Comparison of ENCODE assay signal across 10 mouse cellular contexts in the genomic region with DNA sequence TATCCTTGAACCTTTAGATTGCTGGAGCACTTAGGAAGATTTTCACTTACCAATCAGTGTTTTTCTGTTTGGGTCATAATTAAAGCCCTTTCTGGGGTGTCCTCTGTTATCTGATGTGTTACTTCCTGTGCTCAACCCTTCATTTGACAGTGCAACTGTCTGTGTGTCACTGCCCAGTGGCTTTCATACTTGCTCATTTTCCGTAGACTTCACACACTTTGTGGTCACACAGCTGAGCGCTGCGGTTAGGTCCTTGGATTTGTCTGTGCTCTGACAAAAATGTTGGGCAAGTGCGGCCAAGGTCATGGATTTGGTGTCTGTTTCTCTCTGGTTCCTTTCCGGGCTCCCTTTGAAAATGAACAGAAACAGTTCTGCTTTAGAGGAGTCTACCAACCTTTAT.
DNase-seq lines count a peak whose midpoint lies in the region; TF ChIP-seq lines count a peak whose summit lies in the region.
"Had no signal": no experiment of that assay in that cellular context is flagged by ENCODE, and none has a peak within 500 bp of the region (broad histone marks: within the 10 kb centered on the region; RNA-seq: fewer than 3 reads in every experiment).

No protein-coding gene starts in this region.

- H3K36me3 ChIP-seq in MEL (ENCODE audit: control insufficient read depth in 1 of 2, insufficient read depth in 2 of 2, low read length in 2 of 2) (peaks cover 3 to 17% of the 10 kb centered on the region in 2 experiments), myocyte (ENCODE audit: control insufficient read depth, insufficient read depth) (peaks cover 5% of the 10 kb centered on the region)

- TF ChIP-seq POLR2A in MEL (IDR thresholded peaks at IDR 0.05; ENCODE audit: control insufficient read depth in 1 of 2, insufficient read depth in 1 of 2, low read depth in 1 of 2, low read length in 2 of 2, poor library complexity in 1 of 2) (no peak), myocyte (IDR thresholded peaks at IDR 0.05; ENCODE audit: insufficient read length, low read depth) (no peak)

- no peaks in the 10 kb centered on the region for H3K9me3 ChIP-seq in MEL (replicated peaks; ENCODE audit: insufficient read depth, low read length)

- H3K27ac ChIP-seq in MEL (ENCODE audit: control insufficient read depth, low read depth, low read length), result no peak overlapping the region
- H3K27ac ChIP-seq in gastrocnemius, adult 2 months, result no peak overlapping the region

- no peak overlapping the region for H3ac ChIP-seq in myocyte (ENCODE audit: control insufficient read depth, insufficient read length)

- no peak overlapping the region for H3K4me3 ChIP-seq in MEL (ENCODE audit: control insufficient read depth in 1 of 2, insufficient read depth in 1 of 2, low read depth in 2 of 2, low read length in 2 of 2)
- H3K4me3 ChIP-seq in myocyte, result no peak overlapping the region
- no peak overlapping the region for H3K4me3 ChIP-seq in gastrocnemius, adult 2 months

- DNase-seq in lung, postnatal 36 days, result peak; percentile 2
- DNase-seq in lung, postnatal 25 days (ENCODE audit: low spot score), result no peak
- peak; percentile 21 for DNase-seq in MEL (ENCODE audit: low read depth, low spot score)
- peak; percentile 17 to 20 for DNase-seq in adrenal gland, postnatal 4 days (ENCODE audit: low spot score in 2 of 2)
- DNase-seq in heart, postnatal 25 days (ENCODE audit: low spot score), result no peak
- no peak for DNase-seq in gastrocnemius, adult 2 months
- DNase-seq: cerebellum, adult 11-12 months; embryo, embryonic 11 days; kidney, postnatal 10 days had no signal

- H3K4me1 ChIP-seq in MEL (ENCODE audit: control insufficient read depth in 1 of 2, insufficient read depth in 2 of 2, low read length in 2 of 2), result peaks cover 13 to 15% of the 10 kb centered on the region in 2 experiments

- no peak for TF ChIP-seq RAD21 in MEL (IDR thresholded peaks at IDR 0.05; ENCODE audit: low read depth, low read length)

- H3K79me2 ChIP-seq in MEL (ENCODE audit: control insufficient read depth, insufficient read depth, low read length, poor library complexity) (no peaks in the 10 kb centered on the region), myocyte (ENCODE audit: control insufficient read depth, insufficient read depth) (no peaks in the 10 kb centered on the region)

- H3K9ac ChIP-seq in MEL (ENCODE audit: control insufficient read depth, low read depth, low read length, poor library complexity, severe bottlenecking), result no peak overlapping the region

- no peak for TF ChIP-seq EP300 in MEL (IDR thresholded peaks at IDR 0.05; ENCODE audit: low read depth in 1 of 2, low read length in 2 of 2)

- intact Hi-C loops in heart, postnatal 25 days (cut with DNase I), result no loop called here
- intact Hi-C loops in gastrocnemius, adult 2 months (cut with DNase I), result no loop called here

- H3K4me2 ChIP-seq in myocyte (ENCODE audit: low read depth), result peak overlapping the region; percentile 43

- H3K27me3 ChIP-seq in MEL (ENCODE audit: control insufficient read depth in 1 of 2, insufficient read depth in 2 of 2, low read length in 2 of 2), result no peaks in the 10 kb centered on the region
- H3K27me3 ChIP-seq in myocyte (ENCODE audit: control insufficient read depth, insufficient read depth, insufficient read length), result no peaks in the 10 kb centered on the region

- TF ChIP-seq CTCF in MEL (IDR thresholded peaks at IDR 0.05 in 2 of 3, conservative IDR thresholded peaks at IDR 0.05 in 1 of 3; ENCODE audit: control insufficient read depth in 1 of 3, insufficient read depth in 1 of 3, low read depth in 2 of 3, low read length in 3 of 3, poor library complexity in 1 of 3, severe bottlenecking in 1 of 3), result no peak
- TF ChIP-seq CTCF in gastrocnemius, adult 2 months (IDR thresholded peaks at IDR 0.05), result no peak

TF ChIP-seq in MEL, 35 proteins besides CTCF, POLR2A, EP300 and RAD21:
- TF ChIP-seq ZKSCAN1 (IDR thresholded peaks at IDR 0.05; ENCODE audit: low read depth, low read length), result no peak
- peak; percentile 64 for TF ChIP-seq GATA1 (IDR thresholded peaks at IDR 0.05; ENCODE audit: low read depth, low read length)
- TF ChIP-seq USF2 (IDR thresholded peaks at IDR 0.05; ENCODE audit: borderline replicate concordance in 1 of 2, insufficient read depth in 1 of 2, low read depth in 1 of 2, low read length in 2 of 2), result no peak

TF ChIP-seq in myocyte, 11 proteins besides CTCF, POLR2A, EP300 and RAD21:
- TF ChIP-seq MYOG (IDR thresholded peaks at IDR 0.05; ENCODE audit: control insufficient read depth in 1 of 3, insufficient read depth in 1 of 3, insufficient read length in 2 of 3, low read depth in 2 of 3) (peak in 1 of 3 experiments; percentile 77), SRF (IDR thresholded peaks at IDR 0.05; ENCODE audit: control insufficient read depth, insufficient read length, low read depth) (no peak), TCF3 (IDR thresholded peaks at IDR 0.05; ENCODE audit: insufficient read length, low read depth) (no peak), CEBPB (IDR thresholded peaks at IDR 0.05; ENCODE audit: insufficient read depth, poor library complexity, severe bottlenecking) (0 out of 2 replicates have a peak, but pooled peaks have one; percentile 16), REST (IDR thresholded peaks at IDR 0.05; ENCODE audit: insufficient read depth, insufficient read length) (no peak), MYOD1 (IDR thresholded peaks at IDR 0.05; ENCODE audit: control insufficient read depth in 1 of 3, insufficient read length in 2 of 3, low read depth in 2 of 3) (peak in 1 of 3 experiments; percentile 52), POLR2AphosphoS2 (IDR thresholded peaks at IDR 0.05; ENCODE audit: insufficient read length, low read depth) (no peak), TCF12 (IDR thresholded peaks at IDR 0.05; ENCODE audit: insufficient read depth, poor library complexity, severe bottlenecking) (no peak), MAX (IDR thresholded peaks at IDR 0.05; ENCODE audit: low read depth) (no peak), USF1 (IDR thresholded peaks at IDR 0.05; ENCODE audit: low read depth) (no peak), E2F4 (IDR thresholded peaks at IDR 0.05; ENCODE audit: insufficient read depth) (no peak)

Comparison
In these comparisons a context has a peak if more than half of its experiments do, and no peak if none do; other contexts are left out.
1. DNase-seq: peak in lung, postnatal 36 days (single experiment), MEL (single experiment) and adrenal gland, postnatal 4 days (2 of 2); none in lung, postnatal 25 days (single experiment), heart, postnatal 25 days (single experiment) and gastrocnemius, adult 2 months (single experiment).